Mouse (Mus musculus): ENCODE results near the gene Cdca5. TPM values are rescaled to one million over a fixed set of nuclear protein-coding genes. Genes with fewer than 3 reads are reported as not detected.
"Not testable (repeated sequence)": the region's sequence is repeated elsewhere in the genome, so short reads cannot be mapped to it uniquely, and the experiment has no call there.

Gene Cdca5
- total RNA-seq, 2 experiments from 2014 or later, result 11.6 to 21.3 TPM

DNA sequence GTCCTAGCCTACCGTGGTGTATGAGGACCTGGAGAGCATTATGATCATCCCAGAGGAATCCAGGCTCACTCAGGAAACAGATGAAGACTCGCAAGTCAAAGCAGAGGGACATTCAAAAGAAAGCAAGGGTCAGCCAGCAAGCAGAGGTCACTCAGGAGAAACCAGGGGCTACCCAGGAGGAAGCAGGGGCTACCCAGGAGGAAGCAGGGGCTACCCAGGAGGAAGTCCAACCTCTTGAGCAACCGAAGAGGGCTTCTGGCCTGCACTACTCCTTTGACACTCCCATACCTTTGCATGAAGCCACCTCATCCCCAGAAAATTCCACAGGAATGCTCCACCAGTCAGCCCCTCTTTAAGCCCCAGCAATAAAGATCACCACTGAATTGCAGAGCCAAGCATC is 13.1 kb downstream of the Cdca5 start:
- ATAC-seq (replicated peaks; ENCODE audit: low FRiP score, poor library complexity, severe bottlenecking), result no peak

GRCm38 (mm10) chr19:6101186-6101585 is 16.4 kb downstream of the Cdca5 start:
- no peak for ATAC-seq (replicated peaks; ENCODE audit: low FRiP score, poor library complexity, severe bottlenecking)

- peak; percentile 93 for ATAC-seq (replicated peaks; ENCODE audit: low FRiP score, poor library complexity, severe bottlenecking)
Measured at GRCm38 (mm10) chr19:6102169-6102853, 17.5 kb downstream of the Cdca5 start.

DNA sequence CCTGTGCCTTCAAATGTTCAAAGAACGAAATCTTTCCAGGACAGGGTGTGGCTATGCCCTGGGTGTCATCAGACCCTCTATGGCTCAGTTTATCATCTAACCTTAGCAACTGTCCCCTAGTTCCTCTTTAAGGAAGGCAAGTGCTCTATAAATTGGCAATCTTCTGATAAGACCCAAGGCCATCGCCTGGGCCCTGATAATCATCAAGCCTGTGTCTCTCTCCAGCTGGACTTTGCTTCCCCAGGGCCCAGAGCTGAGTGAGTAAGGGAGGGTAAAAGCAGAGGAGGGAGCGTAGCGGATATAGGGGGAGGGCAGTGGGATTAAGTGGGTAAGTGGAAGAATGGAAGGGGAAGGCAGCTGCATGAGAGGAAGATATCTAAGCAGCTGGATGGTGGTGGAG is 19.7 kb downstream of the Cdca5 start:
- no peak for ATAC-seq (replicated peaks; ENCODE audit: low FRiP score, poor library complexity, severe bottlenecking)

DNA sequence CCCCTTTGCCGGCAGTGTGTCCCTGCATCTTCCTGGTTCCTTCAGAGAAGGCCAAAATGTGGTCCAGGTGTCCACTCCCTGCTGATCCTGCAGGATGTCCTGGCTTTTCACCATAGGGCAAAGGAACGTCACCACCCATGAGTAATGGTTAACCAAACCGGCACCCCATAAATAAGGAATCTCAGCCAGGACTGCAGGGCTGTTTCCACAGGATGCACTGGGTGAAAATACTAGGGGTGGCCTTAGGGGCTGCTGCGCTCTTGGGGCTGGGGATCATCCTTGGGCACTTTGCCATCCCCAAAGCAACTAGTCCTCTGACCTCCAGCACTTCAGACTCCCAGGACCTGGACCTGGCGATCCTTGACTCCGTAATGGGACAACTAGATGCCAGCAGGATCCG is 20.8 kb downstream of the Cdca5 start, which contains the start of gene Naaladl1:
Gene Naaladl1, plus strand, starts transcription at position 197 of the 400 bp plus-strand sequence.
- ATAC-seq (replicated peaks; ENCODE audit: low FRiP score, poor library complexity, severe bottlenecking), result no peak

DNA sequence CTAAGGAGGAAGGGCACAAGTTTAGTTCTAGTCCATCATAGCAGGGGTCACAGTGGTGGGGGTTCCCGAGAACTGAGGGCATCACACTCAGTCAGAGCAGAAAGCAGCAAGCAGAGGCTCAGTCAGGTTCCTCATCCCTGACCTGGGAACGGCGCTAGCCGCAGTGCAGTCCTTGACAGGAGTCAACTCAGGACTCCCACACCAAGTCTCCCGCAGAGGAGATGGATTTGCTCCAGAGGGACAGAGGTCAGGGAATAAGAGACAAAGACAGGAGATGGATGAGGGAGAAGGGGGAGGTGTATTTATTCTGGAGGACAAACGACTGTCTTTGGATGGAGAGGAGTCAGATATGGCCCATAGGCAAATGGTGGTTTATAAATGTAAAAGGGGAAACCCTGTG is 28.3 kb downstream of the Cdca5 start:
- no peak for ATAC-seq (replicated peaks; ENCODE audit: low FRiP score, poor library complexity, severe bottlenecking)

GRCm38 (mm10) chr19:6116113-6116850 is 31.5 kb downstream of the Cdca5 start:
- ATAC-seq (replicated peaks; ENCODE audit: low FRiP score, poor library complexity, severe bottlenecking), result no peak

GRCm38 (mm10) chr19:6117346-6117985 is 32.7 kb downstream of the Cdca5 start:
- no peak for ATAC-seq (replicated peaks; ENCODE audit: low FRiP score, poor library complexity, severe bottlenecking)

DNA sequence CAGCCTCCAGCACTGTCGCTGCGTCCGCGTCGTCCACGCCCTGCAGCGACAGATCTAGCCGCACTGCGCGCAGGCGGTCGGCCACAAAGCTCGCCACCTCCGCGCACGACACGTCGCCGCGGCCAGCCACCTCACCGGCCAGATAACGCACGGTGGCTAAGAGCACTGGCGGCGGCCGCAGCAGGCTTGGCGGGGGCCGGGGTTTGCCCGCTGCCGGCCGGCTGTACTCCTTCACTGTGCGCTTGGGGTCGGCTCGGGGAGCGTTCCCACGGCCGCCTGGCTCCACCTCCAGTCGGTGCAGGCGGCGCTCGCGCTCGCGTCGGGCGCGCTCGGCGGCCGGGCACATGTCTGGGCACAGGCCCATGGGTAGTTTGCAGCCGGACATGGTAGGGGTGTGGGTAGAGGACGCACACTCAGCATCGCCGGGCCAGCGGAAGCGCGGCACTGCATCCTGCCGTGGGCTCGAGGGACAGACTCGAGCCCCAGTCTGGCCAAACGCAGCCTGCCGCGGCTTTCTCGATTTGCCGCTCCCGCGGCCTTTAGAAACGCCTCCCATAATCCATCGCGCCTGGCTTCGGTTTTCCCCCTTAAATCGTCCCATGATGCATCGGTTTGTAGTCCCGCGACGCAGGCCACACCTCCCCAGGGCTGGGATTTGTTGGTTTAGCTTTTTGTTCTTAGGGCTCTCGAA is 33.3 kb downstream of the Cdca5 start, which contains the start of gene Sac3d1:
Gene Sac3d1, minus strand, starts transcription at position 665 of the 691 bp plus-strand sequence.
- peak; percentile 85 for ATAC-seq (replicated peaks; ENCODE audit: low FRiP score, poor library complexity, severe bottlenecking)

DNA sequence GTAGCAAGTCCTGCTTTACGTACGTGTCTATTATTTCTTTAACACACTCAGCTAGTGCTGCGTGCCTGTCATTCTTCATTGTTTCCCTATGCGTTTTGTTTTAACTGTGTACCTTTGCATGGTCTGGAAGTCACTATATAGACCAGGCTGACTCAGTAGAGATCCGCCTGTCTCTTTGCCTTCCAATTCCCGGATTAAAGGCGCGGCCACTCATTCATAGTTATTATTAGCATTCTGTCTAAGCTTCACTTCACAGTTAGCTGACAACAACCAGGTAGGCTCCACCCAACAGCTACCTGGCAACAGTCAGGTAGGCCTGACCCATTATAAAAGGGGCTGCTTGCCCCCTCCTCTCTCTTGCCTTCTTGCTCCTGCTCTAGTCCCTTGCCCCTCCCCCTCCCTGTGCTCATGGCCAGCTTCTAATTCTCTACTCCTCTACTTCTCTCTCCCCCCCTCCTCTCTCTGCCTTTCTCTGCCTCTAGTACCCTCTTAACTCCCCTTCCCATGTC is 33.9 kb downstream of the Cdca5 start:
- peak; percentile 24 for ATAC-seq (replicated peaks; ENCODE audit: low FRiP score, poor library complexity, severe bottlenecking)

DNA sequence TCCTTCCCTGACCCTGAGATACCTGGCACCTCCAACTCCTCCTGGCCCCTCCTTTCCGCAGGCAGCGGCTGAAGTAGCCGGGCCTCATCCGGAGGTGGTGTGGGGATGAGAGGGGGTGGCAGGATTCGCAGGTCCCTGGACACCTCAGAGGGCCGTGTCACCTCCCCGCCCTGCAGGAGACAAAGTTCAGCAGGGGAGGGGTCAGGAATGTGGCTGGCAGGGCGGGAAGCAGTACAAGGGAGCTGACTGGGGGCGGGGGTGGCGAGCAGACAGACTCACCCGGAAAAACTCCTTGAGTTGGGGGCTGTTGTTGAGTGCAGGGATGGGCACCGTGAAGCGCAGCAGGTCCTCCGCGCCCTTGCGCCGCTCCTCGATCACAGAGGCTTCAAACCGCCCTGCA is 37.0 kb downstream of the Cdca5 start:
- ATAC-seq (replicated peaks; ENCODE audit: low FRiP score, poor library complexity, severe bottlenecking), result no peak

- ATAC-seq (replicated peaks; ENCODE audit: low FRiP score, poor library complexity, severe bottlenecking), result no peak
Measured at GRCm38 (mm10) chr19:6123330-6123729, 38.5 kb downstream of the Cdca5 start.

DNA sequence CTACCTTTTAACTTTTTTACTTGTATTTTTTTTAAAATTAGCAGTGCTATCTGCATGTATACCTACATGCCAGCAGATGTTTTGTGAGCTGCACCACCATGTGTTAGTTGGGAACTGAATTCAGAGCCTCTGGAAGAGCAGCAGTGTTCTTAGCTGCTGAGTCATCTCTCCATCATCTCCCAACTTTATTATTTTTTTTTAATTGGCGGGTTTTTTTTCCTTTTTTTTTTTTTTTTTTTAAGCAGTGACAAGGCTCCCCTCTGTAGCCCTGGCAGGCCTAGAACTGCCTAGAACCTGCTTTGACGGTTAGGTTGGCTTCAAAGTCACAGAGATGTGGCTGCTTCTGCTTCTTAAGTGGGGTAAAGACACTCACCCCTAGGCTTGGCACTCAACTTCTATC is 40.1 kb downstream of the Cdca5 start:
- no peak for ATAC-seq (replicated peaks; ENCODE audit: low FRiP score, poor library complexity, severe bottlenecking)

- peak; percentile 53 for ATAC-seq (replicated peaks; ENCODE audit: low FRiP score, poor library complexity, severe bottlenecking)
Measured at GRCm38 (mm10) chr19:6126289-6126688, 41.5 kb downstream of the Cdca5 start.

DNA sequence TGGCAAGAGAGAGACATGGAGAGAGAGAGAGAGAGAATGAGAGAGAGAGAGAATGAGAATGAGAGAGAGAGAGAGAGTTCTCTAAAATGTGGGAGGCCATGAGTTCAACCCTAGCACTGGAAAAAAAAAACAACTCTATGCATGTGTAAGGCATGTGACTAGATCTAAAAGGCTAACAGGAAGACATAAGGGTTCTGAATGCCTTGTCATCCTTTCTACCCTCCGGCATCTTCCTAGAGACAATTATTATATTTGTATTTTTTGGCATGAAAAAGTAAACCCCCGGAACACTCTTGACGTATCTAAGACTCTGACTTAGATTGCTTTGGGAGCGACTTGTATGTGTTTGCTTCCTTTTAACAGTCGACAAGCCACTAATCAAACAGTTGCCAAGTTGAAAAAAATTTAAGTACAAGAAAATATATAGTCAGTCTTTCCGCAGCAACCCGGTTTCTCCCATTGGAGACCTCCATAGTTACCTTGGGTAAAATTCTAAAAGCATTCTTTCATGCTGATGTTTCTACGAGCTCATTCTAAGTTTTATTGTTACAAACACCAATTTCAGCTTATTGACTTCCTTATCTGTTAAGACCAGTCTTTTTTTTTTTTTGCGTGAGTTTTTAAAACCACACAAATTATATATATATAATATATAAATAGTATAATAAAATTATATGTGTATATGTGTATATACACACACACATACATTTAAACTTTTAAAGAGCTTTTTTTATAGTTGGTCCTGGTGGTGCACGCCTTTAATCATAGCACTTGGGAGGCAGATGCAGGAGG is 42.2 kb downstream of the Cdca5 start:
- ATAC-seq (replicated peaks; ENCODE audit: low FRiP score, poor library complexity, severe bottlenecking), result no peak

GRCm38 (mm10) chr19:6127760-6128341 is 43.1 kb downstream of the Cdca5 start, which contains the start of gene Snx15:
Snx15 (minus strand) TSS chr19:6128304.
- ATAC-seq (replicated peaks; ENCODE audit: low FRiP score, poor library complexity, severe bottlenecking), result peak; percentile 80

- ATAC-seq (replicated peaks; ENCODE audit: low FRiP score, poor library complexity, severe bottlenecking), result not testable (repeated sequence)
Measured at GRCm38 (mm10) chr19:6130414-6131128, 45.8 kb downstream of the Cdca5 start.

DNA sequence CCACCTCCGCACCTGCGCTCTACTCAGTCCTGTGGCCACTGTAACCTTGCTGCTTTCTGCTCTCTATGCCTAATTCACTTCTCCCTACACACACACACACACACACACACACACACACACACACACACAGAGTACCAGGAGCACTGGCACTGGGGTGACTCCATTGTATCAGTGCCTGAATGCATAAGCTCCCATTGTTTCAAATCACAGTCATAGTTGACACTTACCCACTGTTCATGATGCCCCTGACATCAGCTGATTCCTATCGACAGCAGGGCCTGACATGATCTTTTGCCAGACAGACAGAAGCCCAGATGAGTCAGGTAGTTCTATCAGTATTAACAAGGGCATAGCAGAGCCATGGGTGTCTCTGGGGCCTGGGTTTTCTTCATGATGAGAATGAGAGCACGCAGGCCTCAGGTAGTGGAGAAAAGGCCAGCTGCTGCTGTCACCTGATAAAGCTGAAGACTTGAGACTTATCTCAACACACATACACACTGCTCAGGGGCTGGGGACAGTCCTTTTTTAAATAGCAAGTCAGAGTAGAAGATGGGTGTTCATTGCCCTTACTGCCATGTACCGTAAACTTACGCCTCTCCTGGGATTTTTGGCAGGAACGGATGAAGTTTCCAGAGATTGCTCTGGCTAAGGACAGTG is 47.5 kb downstream of the Cdca5 start:
- ATAC-seq (replicated peaks; ENCODE audit: low FRiP score, poor library complexity, severe bottlenecking), result peak; percentile 75

Measured in erythroblast, adult 5-6 weeks (primary cell).